Mouse (Mus musculus) liver, adult 2 months (tissue): ENCODE data around the gene Rgs8.

Experiments used
- CTCF ChIP-seq: fragments of 200-500 bp; IDR thresholded peaks from 2 replicates; pipeline ENCODE4 v1.5.1; 2011; ENCODE audit warnings: low read depth, low read length, control low read depth
- POLR2A ChIP-seq: fragments of 200-500 bp; IDR thresholded peaks from 2 replicates; pipeline ENCODE4 v1.6.1; 2011; ENCODE audit warnings: low read length, control low read depth; ENCODE audit not compliant: insufficient read depth; ENCODE audit errors: extremely low read depth

- TF ChIP-seq CTCF (no peak), POLR2A (no peak)
These were observed 28.2 kb downstream of the Rgs8 start for GRCm38 (mm10) chr1:153681036-153681435.
